Mouse (Mus musculus) heart, postnatal 0 days (tissue): ENCODE data around the gene Rnaset2b.
"Not testable (repeated sequence)": the region's sequence is repeated elsewhere in the genome, so short reads cannot be mapped to it uniquely, and the experiment has no call there.

Source experiments
- CTCF ChIP-seq: IDR thresholded peaks from 2 replicates; pipeline ENCODE4 v1.5.1; 2016; ENCODE audit warnings: antibody characterized with exemption, control low read depth, low read depth
- EP300 ChIP-seq: IDR thresholded peaks from 2 replicates; pipeline ENCODE4 v1.6.1; 2016; ENCODE audit warnings: antibody characterized with exemption, low read depth

DNA sequence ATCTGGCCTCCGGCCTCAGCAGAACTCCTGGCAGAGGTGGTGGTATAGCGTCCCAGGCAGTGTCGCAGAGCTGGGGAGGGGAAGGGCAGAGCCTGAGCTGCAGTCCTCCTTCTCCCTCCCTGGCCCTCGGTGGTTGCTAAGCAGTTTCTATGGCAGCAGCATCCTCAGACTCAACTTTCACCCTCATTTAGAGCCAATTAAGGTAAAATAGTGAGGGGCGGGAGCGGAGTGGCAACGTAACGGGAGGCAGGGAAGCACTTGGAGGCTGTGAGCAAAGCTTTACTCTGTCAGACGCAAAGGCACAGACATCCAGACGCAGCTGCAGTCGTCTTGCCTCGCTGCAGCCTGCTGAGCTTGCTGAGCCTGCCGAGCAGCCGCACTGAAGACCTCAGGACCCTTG is 54.8 kb downstream of the Rnaset2b start, which contains the start of gene Gm1604a:
- TF ChIP-seq CTCF, EP300: not testable (repeated sequence)
